Mouse (Mus musculus): ENCODE measurements around the gene Mrgprb3. TPM values are rescaled to one million over a fixed set of nuclear protein-coding genes. Genes with fewer than 3 reads are reported as not detected.

Mrgprb3 gene
- not detected for total RNA-seq (2022)

DNA sequence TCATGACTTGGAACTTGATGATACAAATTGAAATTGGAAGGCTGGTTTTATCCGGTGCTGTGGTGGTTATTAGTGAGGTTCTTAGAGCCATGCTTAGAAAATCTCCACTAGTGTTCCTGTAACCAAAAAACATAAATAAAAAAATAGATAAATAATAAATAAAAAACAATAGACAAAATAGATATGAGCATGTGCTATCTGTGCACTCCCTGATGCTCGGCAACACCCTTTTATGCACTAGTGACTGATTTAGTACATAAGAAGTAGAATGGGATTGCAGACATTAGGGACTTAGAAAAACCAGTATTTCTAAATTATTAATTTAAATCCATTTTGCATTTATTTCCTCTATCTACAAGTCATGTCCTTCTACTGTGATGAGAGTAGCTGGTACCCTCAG, at the start of gene Mrgprb3:
TSS of gene Mrgprb3 (minus strand) at position 101 of the 400 bp plus-strand sequence.
- DNase-seq: no peak

Other genes starting within 250 kb of the Mrgprb3 start
- gene Mrgprb1, start 187.5 kb downstream of the Mrgprb3 start, total RNA-seq (2022): under 1 TPM in 1 of 4 experiments, not detected in 3; 0.07 TPM
- gene Mrgprx2, start 144.5 kb downstream of the Mrgprb3 start, total RNA-seq (2022): under 1 TPM in 1 of 4 experiments, not detected in 3; 0.06 TPM
- under 1 TPM in 1 of 4 experiments, not detected in 3; 0.14 TPM for gene Mrgprb2, start 85.7 kb downstream of the Mrgprb3 start, total RNA-seq (2022)
- 10 to 100 TPM; 10.2 to 11.6 (median 11.0) TPM for gene Zdhhc13, start 145.2 kb upstream of the Mrgprb3 start, total RNA-seq (2022)
- not detected for gene Csrp3, start 204.2 kb upstream of the Mrgprb3 start, total RNA-seq (2022)
- gene E2f8, start 237.8 kb upstream of the Mrgprb3 start, total RNA-seq (2022): 1 to 10 TPM in 3 of 4 experiments, under 1 TPM in 1; 0.17 to 1.5 (median 1.3) TPM